Mouse (Mus musculus) embryonic facial prominence, embryonic 15.5 days (tissue): ENCODE measurements at regions not wholly inside any gene's neighbourhood (a gene's known extent, or its start where the extent isn't known, plus 50 kb on each side); places are given as distances from the start of the nearest gene placed in this dataset.

Source experiments
- ATAC-seq: fragments of 200-750 bp; cut with Nextera tagmentation; 2 replicates; pipeline ENCODE4 v1.8.0; 2017; ENCODE audit warnings: low read depth, moderate TSS enrichment; ENCODE audit not compliant: insufficient number of reproducible peaks, low FRiP score, low TSS enrichment
- H3K27ac ChIP-seq: fragments of 300-500 bp; sonication (generic); replicated peaks from 2 replicates; pipeline ENCODE4 v1.5.1; 2015; ENCODE audit warnings: mild to moderate bottlenecking, inconsistent platforms
- H3K27me3 ChIP-seq: fragments of 300-500 bp; sonication (generic); 2 replicates; pipeline ENCODE4 v1.6.1; 2015; ENCODE audit warnings: inconsistent platforms
- H3K36me3 ChIP-seq: fragments of 300-500 bp; sonication (generic); 2 replicates; pipeline ENCODE4 v1.6.1; 2015; ENCODE audit warnings: mild to moderate bottlenecking, inconsistent platforms
- H3K4me1 ChIP-seq: fragments of 300-500 bp; sonication (generic); 2 replicates; pipeline ENCODE4 v1.6.1; 2015; ENCODE audit warnings: inconsistent platforms
- H3K4me2 ChIP-seq: fragments of 300-500 bp; sonication (generic); replicated peaks from 2 replicates; pipeline ENCODE4 v1.6.1; 2015; ENCODE audit warnings: mild to moderate bottlenecking, inconsistent platforms
- H3K4me3 ChIP-seq: fragments of 300-500 bp; sonication (generic); replicated peaks from 2 replicates; pipeline ENCODE4 v1.5.1; 2015; ENCODE audit warnings: mild to moderate bottlenecking, inconsistent platforms
- H3K9ac ChIP-seq: fragments of 300-500 bp; sonication (generic); 2 replicates; pipeline ENCODE4 v1.6.1; 2015; ENCODE audit warnings: inconsistent platforms
- H3K9me3 ChIP-seq: fragments of 300-500 bp; sonication (generic); replicated peaks from 2 replicates; pipeline ENCODE4 v1.6.1; 2016; ENCODE audit warnings: inconsistent platforms
- WGBS: fragments of 180-500 bp; shearing (Covaris S2); methylation state at CpG from one replicate; pipeline ENCODE4 v1.1.7; 2015; 5-methylcytosine and 5-hydroxymethylcytosine counted together

DNA sequence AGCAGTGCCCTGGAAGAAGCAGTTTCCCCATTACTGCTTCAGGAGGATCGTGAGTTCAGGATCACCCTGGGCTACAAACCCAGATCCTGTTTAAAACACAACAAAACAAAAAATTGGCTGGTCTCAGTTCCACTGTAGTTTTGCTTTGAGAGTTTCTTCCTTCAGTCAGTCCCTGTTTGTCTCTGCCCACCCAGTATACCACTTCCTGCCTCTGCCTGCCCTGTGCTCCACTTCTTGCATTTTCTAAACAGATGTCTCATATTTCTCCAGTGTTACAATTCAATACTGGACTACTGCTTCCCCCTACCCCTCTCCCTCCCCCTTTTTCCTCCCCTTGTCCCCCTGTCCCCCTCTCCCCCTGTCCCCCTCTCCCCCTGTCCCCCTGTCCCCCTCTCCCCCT, 98.6 kb upstream of the F13a1 start:
- Histone ChIP-seq H3K36me3 (no peaks in the 10 kb centered on the region), H3K4me3 (no peak overlapping the region), H3K9ac (no peak overlapping the region), H3K9me3 (no peaks in the 10 kb centered on the region), H3K4me1 (no peaks in the 10 kb centered on the region), H3K4me2 (no peak overlapping the region), H3K27me3 (no peaks in the 10 kb centered on the region), H3K27ac (no peak overlapping the region)
- no peak for ATAC-seq
- 72% methylated on average over 1 of the region's 1 CpGs for WGBS

DNA sequence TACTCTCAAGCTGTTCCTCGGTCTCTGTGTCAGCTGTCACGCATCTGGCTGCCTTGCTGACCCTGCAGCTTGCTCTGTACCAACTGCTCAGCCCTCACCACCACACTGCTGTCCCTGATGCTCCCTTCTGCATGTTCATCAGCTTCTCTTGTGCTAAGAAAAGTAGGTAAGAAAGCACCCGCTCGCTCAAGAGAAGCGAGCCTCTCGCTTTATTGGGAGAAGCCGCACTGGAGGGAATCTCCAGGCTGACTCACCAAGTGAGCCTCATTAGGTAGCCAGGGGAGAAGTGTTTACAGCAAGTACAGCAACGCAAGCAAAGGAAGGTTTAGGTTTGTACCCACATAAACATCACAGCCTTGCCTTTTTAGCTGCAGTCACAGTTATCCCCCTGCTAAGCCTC, 97.7 kb upstream of the F13a1 start:
- 80% methylated on average over 8 of the region's 8 CpGs for WGBS
- H3K4me3 ChIP-seq: no peak overlapping the region
- no peak overlapping the region for H3K4me2 ChIP-seq
- no peaks in the 10 kb centered on the region for H3K36me3 ChIP-seq
- H3K9ac ChIP-seq: no peak overlapping the region
- no peaks in the 10 kb centered on the region for H3K9me3 ChIP-seq
- H3K4me1 ChIP-seq: no peaks in the 10 kb centered on the region
- no peak overlapping the region for H3K27ac ChIP-seq
- no peaks in the 10 kb centered on the region for H3K27me3 ChIP-seq
- ATAC-seq: no peak

DNA sequence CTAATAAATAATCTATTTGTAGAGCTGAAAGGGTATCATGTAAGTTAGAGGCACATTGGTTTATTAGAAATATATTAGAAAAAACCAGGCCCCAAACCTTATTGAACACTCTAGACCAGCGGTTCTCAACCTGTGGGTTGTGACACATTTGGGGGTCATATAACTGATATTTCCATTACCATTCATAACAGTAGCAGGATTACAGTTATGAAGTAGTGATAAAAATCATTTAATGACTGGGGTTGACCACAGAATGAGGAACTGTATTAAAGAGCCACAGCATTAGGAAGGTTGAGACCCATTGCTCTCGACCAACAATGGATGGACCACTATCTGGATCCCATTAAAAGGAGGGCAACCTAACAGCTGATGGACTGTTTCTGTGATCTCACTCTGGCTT, 92.8 kb upstream of the F13a1 start:
- no peak overlapping the region for H3K27ac ChIP-seq
- H3K36me3 ChIP-seq: no peaks in the 10 kb centered on the region
- no peak overlapping the region for H3K4me3 ChIP-seq
- H3K9ac ChIP-seq: no peak overlapping the region
- H3K4me2 ChIP-seq: no peak overlapping the region
- 81% methylated on average over 2 of the region's 2 CpGs for WGBS
- H3K9me3 ChIP-seq: no peaks in the 10 kb centered on the region
- H3K4me1 ChIP-seq: no peaks in the 10 kb centered on the region
- no peak for ATAC-seq
- H3K27me3 ChIP-seq: no peaks in the 10 kb centered on the region

DNA sequence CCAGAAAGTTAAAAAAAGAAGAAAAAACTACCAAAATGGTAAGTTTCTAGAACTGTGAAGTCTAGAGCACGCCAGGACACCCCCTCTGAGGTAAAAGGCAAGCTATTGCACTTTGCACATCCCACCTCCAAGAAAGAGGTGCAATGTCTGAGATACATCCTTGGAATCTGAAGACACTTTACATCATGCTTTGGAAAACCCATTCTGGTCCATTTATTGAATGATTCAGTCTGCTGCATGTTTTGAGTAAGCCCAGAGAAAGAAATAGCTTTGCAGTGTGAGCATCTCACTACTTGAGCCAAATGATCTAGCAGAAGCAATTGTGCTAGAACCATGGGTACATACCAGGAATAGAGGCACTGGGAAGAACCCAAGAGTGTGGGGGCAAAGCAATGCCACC, 85.1 kb upstream of the F13a1 start:
- H3K27ac ChIP-seq: no peak overlapping the region
- 68% methylated on average over 1 of the region's 1 CpGs for WGBS
- no peak for ATAC-seq
- H3K9me3 ChIP-seq: no peaks in the 10 kb centered on the region
- H3K4me1 ChIP-seq: no peaks in the 10 kb centered on the region
- no peak overlapping the region for H3K4me3 ChIP-seq
- H3K36me3 ChIP-seq: no peaks in the 10 kb centered on the region
- H3K4me2 ChIP-seq: no peak overlapping the region
- no peak overlapping the region for H3K9ac ChIP-seq
- no peaks in the 10 kb centered on the region; the same call in 1 of the 2 replicates for H3K27me3 ChIP-seq

DNA sequence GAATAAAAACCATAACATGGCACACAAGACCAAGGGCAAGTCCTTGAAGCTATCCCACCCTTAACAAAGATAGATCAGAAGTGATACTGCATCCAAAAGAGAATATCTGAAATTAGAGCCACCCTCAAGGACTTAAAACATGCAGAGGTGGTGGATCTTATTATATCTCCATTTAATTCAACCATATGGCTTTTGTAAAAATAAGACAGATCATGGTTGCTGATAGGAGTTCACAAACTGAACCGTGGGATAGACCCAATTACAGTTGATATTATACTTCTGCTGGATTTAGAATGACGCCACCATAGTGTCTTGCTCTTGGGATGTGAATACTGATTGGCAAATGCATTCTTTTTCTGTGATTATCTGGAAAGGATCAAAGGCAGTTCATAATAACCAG, 84.5 kb upstream of the F13a1 start:
- ATAC-seq: no peak
- H3K9ac ChIP-seq: no peak overlapping the region
- H3K4me1 ChIP-seq: no peaks in the 10 kb centered on the region
- H3K27me3 ChIP-seq: no peaks in the 10 kb centered on the region; the same call in 1 of the 2 replicates
- WGBS: 63% methylated on average over 2 of the region's 2 CpGs
- H3K27ac ChIP-seq: no peak overlapping the region
- H3K4me3 ChIP-seq: no peak overlapping the region
- H3K4me2 ChIP-seq: no peak overlapping the region
- no peaks in the 10 kb centered on the region for H3K9me3 ChIP-seq
- no peaks in the 10 kb centered on the region for H3K36me3 ChIP-seq

DNA sequence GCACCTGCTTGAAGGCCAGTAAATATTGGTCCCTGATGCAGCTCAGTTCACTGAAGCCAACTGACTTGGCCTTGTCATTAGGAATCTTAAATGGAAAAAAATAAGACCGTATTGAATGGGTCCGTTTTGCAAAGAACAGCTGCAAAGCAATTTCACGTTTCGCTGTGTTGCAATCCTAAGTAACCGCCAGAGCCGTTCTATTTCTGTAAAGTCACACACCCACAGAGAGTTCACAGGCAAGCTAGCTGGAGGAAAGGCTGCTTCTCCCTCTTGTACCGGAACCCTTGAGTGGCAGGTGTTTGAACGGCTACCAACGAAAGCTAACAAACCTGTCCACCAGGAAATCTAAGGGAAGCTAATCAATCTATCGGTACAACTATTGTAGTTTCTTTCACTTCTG, 80.6 kb upstream of the F13a1 start:
- no peak overlapping the region for H3K4me3 ChIP-seq
- no peak for ATAC-seq
- 68% methylated on average over 10 of the region's 10 CpGs for WGBS
- H3K4me2 ChIP-seq: no peak overlapping the region
- no peak overlapping the region for H3K27ac ChIP-seq
- no peak overlapping the region for H3K9ac ChIP-seq
- H3K4me1 ChIP-seq: no peaks in the 10 kb centered on the region
- H3K27me3 ChIP-seq: no peaks in the 10 kb centered on the region; the same call in 1 of the 2 replicates
- H3K9me3 ChIP-seq: no peaks in the 10 kb centered on the region
- no peaks in the 10 kb centered on the region for H3K36me3 ChIP-seq

DNA sequence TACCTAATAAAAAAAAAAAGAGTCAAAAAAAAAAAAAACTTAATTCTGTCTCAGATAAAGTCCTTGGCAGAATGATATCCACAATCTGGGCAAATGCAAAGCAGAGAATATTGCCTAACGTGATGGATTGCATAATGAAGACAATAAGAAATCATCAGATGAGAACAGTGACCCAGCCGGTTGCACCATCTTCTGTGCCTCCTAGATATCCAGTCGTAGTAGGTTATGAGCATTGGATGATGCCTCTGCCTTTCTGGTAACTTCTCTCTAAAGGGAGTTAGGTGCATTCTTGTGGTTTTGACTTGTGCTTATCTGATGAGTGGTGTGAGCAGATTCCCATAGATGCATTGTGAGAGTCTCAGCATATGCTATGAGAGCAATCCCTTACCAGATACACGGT, 71.6 kb upstream of the F13a1 start:
- H3K4me1 ChIP-seq: no peaks in the 10 kb centered on the region
- 87% methylated on average over 4 of the region's 4 CpGs for WGBS
- H3K36me3 ChIP-seq: no peaks in the 10 kb centered on the region
- no peak for ATAC-seq
- H3K4me3 ChIP-seq: no peak overlapping the region
- no peak overlapping the region for H3K9ac ChIP-seq
- H3K9me3 ChIP-seq: no peaks in the 10 kb centered on the region
- H3K27me3 ChIP-seq: no peaks in the 10 kb centered on the region
- H3K4me2 ChIP-seq: no peak overlapping the region
- no peak overlapping the region for H3K27ac ChIP-seq

DNA sequence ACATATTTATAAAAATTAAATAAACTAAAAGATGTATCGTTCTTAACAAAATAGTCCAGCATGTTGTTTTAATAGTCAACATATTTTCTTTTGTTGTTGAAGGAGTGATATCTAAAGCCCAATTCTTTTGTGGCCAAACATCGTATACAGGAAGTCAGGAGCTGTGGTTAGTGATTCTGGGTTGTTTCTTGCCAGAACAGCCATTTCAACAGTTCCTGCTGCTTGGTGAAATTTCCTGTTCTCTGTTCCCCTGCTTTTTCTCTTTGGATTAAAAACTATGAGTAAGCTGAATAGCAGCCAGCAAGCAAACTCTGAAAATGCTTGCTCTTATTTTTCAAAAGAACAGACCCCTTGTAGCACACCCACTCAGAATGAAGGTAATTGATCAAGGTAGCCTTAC, 70.2 kb upstream of the F13a1 start:
- no peak for ATAC-seq
- Histone ChIP-seq H3K36me3 (no peaks in the 10 kb centered on the region), H3K9me3 (no peaks in the 10 kb centered on the region), H3K9ac (no peak overlapping the region), H3K27ac (no peak overlapping the region), H3K4me2 (no peak overlapping the region), H3K27me3 (no peaks in the 10 kb centered on the region), H3K4me3 (no peak overlapping the region), H3K4me1 (no peaks in the 10 kb centered on the region)
- WGBS: 57% methylated on average over 2 of the region's 2 CpGs

DNA sequence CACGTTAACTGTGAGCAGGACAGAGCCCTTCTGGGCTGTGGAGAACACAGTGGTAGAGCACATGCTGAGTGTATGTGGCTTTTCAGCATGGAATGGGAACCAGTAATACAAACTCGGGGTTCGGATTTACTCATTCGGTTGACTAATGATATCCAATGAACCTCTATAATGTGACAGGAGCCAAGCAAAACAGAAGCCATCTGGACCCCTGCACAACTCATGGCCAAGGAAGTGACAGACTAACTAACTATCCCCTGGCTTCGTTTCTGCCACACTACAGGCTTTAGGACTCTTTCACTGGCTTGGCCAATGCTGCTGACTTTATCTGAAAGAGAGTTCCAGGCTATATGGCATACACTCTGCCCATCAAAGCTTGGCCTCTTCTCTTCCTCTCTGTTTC, 64.3 kb upstream of the F13a1 start:
- 86% methylated on average over 5 of the region's 5 CpGs for WGBS
- H3K9ac ChIP-seq: no peak overlapping the region
- no peak overlapping the region for H3K4me2 ChIP-seq
- H3K36me3 ChIP-seq: no peaks in the 10 kb centered on the region
- no peak overlapping the region for H3K4me3 ChIP-seq
- no peak overlapping the region for H3K27ac ChIP-seq
- H3K27me3 ChIP-seq: no peaks in the 10 kb centered on the region
- no peaks in the 10 kb centered on the region for H3K4me1 ChIP-seq
- ATAC-seq: no peak
- no peaks in the 10 kb centered on the region for H3K9me3 ChIP-seq

DNA sequence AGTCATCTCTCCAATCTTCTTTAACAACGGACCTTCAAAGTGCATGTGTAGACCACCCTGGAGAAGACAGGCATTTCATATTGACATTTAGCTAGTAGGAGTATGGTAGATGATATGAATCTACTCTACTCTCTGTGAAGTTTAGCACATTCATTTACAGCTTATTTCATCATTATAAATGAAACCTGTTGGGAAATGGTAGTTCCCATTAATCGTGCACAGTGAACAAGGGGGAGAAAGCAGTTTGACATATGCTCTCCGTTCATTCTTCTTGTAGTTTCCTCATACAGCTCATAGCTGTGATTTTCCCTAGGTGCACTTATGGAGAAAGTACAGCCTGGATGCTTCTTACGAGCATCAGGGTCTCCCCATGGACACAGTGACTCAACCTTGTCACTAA, 61.7 kb upstream of the F13a1 start:
- no peak for ATAC-seq
- Histone ChIP-seq H3K9ac (no peak overlapping the region), H3K36me3 (no peaks in the 10 kb centered on the region), H3K4me2 (no peak overlapping the region), H3K4me3 (no peak overlapping the region), H3K4me1 (no peaks in the 10 kb centered on the region), H3K27ac (no peak overlapping the region), H3K27me3 (no peaks in the 10 kb centered on the region), H3K9me3 (no peaks in the 10 kb centered on the region)
- WGBS: 77% methylated on average over 4 of the region's 4 CpGs

DNA sequence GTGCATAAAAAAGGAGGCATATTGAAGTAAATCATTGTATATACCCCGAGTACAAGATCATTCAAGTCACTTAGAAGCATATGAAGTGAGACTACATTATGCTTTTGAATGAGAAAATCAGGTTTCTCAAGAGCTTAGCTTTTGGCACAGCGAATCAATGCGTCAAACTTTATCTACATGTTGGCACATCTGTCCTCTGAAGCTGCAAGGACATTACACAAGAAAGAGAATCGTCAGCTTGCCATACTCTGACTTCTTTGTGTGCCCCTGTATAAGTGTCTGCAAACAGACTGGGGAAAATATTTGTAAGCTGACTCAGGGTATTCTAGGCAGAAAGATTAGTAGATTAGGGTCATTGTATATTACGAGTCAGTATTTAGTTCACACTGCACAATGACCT, 57.7 kb upstream of the F13a1 start:
- no peaks in the 10 kb centered on the region for H3K27me3 ChIP-seq
- WGBS: 78% methylated on average over 5 of the region's 5 CpGs
- H3K4me1 ChIP-seq: 0 out of 2 replicates have a peak, but pooled peaks cover 6% of the 10 kb centered on the region
- no peak overlapping the region for H3K4me2 ChIP-seq
- no peaks in the 10 kb centered on the region for H3K36me3 ChIP-seq
- H3K9me3 ChIP-seq: no peaks in the 10 kb centered on the region
- no peak overlapping the region for H3K27ac ChIP-seq
- no peak overlapping the region for H3K9ac ChIP-seq
- ATAC-seq: no peak
- no peak overlapping the region for H3K4me3 ChIP-seq

DNA sequence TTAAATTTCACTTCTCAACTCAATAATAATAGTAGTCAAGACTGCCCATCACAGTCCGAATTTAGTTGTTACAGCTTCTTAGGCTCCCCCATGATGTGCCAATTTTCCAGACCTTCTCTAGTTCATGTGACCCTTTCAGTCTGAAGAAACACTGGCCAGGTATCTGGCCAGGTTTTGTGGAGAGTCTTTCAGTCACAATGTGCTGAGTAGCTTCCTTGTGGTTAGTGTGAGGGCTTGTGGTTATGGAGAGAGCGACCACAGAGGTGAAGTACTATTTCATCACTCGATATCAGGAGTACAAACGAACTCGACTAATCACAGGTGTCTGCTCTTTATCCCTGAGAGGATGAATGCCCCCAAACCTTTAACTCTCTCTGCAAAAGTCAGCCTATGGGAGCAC, 56.0 kb upstream of the F13a1 start:
- no peak overlapping the region for H3K27ac ChIP-seq
- no peaks in the 10 kb centered on the region for H3K9me3 ChIP-seq
- H3K4me1 ChIP-seq: 0 out of 2 replicates have a peak, but pooled peaks cover 6% of the 10 kb centered on the region
- no peaks in the 10 kb centered on the region for H3K27me3 ChIP-seq
- no peaks in the 10 kb centered on the region for H3K36me3 ChIP-seq
- H3K4me2 ChIP-seq: no peak overlapping the region
- no peak overlapping the region for H3K4me3 ChIP-seq
- no peak for ATAC-seq
- WGBS: 93% methylated on average over 5 of the region's 5 CpGs
- H3K9ac ChIP-seq: no peak overlapping the region
